In genomic region chr7:80370649-80371040, GRCm38 (mm10) we compare ENCODE assay signal across 8 mouse cellular contexts. TPM values are rescaled to one million over a fixed set of nuclear protein-coding genes. Genes with fewer than 3 reads are reported as not detected.
DNase-seq lines count a peak whose midpoint lies in the region; ATAC-seq and TF ChIP-seq lines count a peak whose summit lies in the region.

No protein-coding gene starts in this region.

- H3K9me3 ChIP-seq in ES-Bruce4 (replicated peaks; ENCODE audit: control insufficient read depth, insufficient read depth, low read length, poor library complexity, severe bottlenecking): no peaks in the 10 kb centered on the region

- DNase-seq in c-Kit-positive CD71-positive TER-119-negative erythroid progenitor cells, embryonic 14.5 days (ENCODE audit: low read depth): peak; percentile 46
- DNase-seq in forelimb bud, embryonic 11.5 days (ENCODE audit: low read depth, low spot score): peak; percentile 75
- peak; percentile 73 to 82 for DNase-seq in layer of hippocampus, postnatal 14 days (ENCODE audit: low spot score in 2 of 2)
- DNase-seq in lung, postnatal 10 days: peak; percentile 82
- DNase-seq in ovary, postnatal 36 days (ENCODE audit: low spot score): peak; percentile 78
- peak; percentile 90 for DNase-seq in thymus, postnatal 14 days

- peak; percentile 25 to 27; a peak in 2 of 4 replicates for ATAC-seq in hematopoietic stem cell, adult 5-6 weeks (replicated peaks in 1 of 2; ENCODE audit: insufficient read depth in 1 of 2, low FRiP score in 2 of 2, low TSS enrichment in 1 of 2, low read depth in 1 of 2, poor library complexity in 2 of 2, severe bottlenecking in 2 of 2)

- no peak for TF ChIP-seq CTCF in ES-Bruce4 (IDR thresholded peaks at IDR 0.05; ENCODE audit: low read depth, low read length)

- TF ChIP-seq EP300 in ES-Bruce4 (IDR thresholded peaks at IDR 0.05; ENCODE audit: insufficient read depth, low read depth, low read length): no peak

- H3K4me3 ChIP-seq in ES-Bruce4 (ENCODE audit: low read depth, low read length): peak overlapping the region; percentile 62

- no peak for TF ChIP-seq POLR2A in ES-Bruce4 (IDR thresholded peaks at IDR 0.05; ENCODE audit: insufficient read depth, low read length)

- H3K9ac ChIP-seq in ES-Bruce4 (ENCODE audit: low read depth, poor library complexity, severe bottlenecking): peak overlapping the region; percentile 91

- no peak overlapping the region for H3K27ac ChIP-seq in ES-Bruce4 (ENCODE audit: insufficient read depth, low read length)

- H3K27me3 ChIP-seq in ES-Bruce4 (ENCODE audit: control insufficient read depth, insufficient read depth, low read length, poor library complexity, severe bottlenecking): no peaks in the 10 kb centered on the region

- no peaks in the 10 kb centered on the region for H3K4me1 ChIP-seq in ES-Bruce4 (ENCODE audit: control insufficient read depth, insufficient read depth, low read length)

- no peaks in the 10 kb centered on the region for H3K36me3 ChIP-seq in ES-Bruce4 (ENCODE audit: control insufficient read depth, insufficient read depth, low read length, poor library complexity, severe bottlenecking)

RNA-seq across cellular contexts. Expression of gene Man2a2, which starts 0.5 kb away (rescaled TPM):
- 16.1 and 18.1 TPM in 2 replicates for polyA plus RNA-seq in ES-Bruce4 (2011; ENCODE audit: insufficient read depth, insufficient read length, low read depth, missing spikeins)
- total RNA-seq in hematopoietic stem cell, adult 5-6 weeks (2017): 61.0 and 65.0 TPM in 2 replicates
- 100 to 1,000 TPM; 124 to 139 TPM for total RNA-seq in layer of hippocampus, postnatal 14 days (2021)

RNA-seq across cellular contexts. Expression of gene Fes, which starts 17.1 kb away (rescaled TPM):
- polyA plus RNA-seq in ES-Bruce4 (2011; ENCODE audit: insufficient read depth, insufficient read length, low read depth, missing spikeins): 0.76 and 3.1 TPM in 2 replicates
- 52.5 and 84.0 TPM in 2 replicates for total RNA-seq in hematopoietic stem cell, adult 5-6 weeks (2017)
- total RNA-seq in layer of hippocampus, postnatal 14 days (2021): 1 to 10 TPM; 5.6 to 9.9 TPM

RNA-seq across cellular contexts. Expression of gene Hddc3, which starts 27.7 kb away (rescaled TPM):
- 9.7 and 12.8 TPM in 2 replicates for polyA plus RNA-seq in ES-Bruce4 (2011; ENCODE audit: insufficient read depth, insufficient read length, low read depth, missing spikeins)
- total RNA-seq in hematopoietic stem cell, adult 5-6 weeks (2017): 23.5 and 29.5 TPM in 2 replicates
- 10 to 100 TPM; 45.8 to 46.3 TPM for total RNA-seq in layer of hippocampus, postnatal 14 days (2021)

RNA-seq across cellular contexts. Expression of gene Unc45a, which starts 29.8 kb away (rescaled TPM):
- polyA plus RNA-seq in ES-Bruce4 (2011; ENCODE audit: insufficient read depth, insufficient read length, low read depth, missing spikeins): 24.0 and 25.3 TPM in 2 replicates
- total RNA-seq in hematopoietic stem cell, adult 5-6 weeks (2017): 14.4 and 24.5 TPM in 2 replicates
- 10 to 100 TPM; 40.6 to 47.9 TPM for total RNA-seq in layer of hippocampus, postnatal 14 days (2021)

RNA-seq across cellular contexts. Expression of gene Furin, which starts 34.6 kb away (rescaled TPM):
- 32.5 and 40.3 TPM in 2 replicates for polyA plus RNA-seq in ES-Bruce4 (2011; ENCODE audit: insufficient read depth, insufficient read length, low read depth, missing spikeins)
- total RNA-seq in hematopoietic stem cell, adult 5-6 weeks (2017): 11.7 and 14.1 TPM in 2 replicates
- 10 to 100 TPM; 48.7 to 50.3 TPM for total RNA-seq in layer of hippocampus, postnatal 14 days (2021)
